Mouse (Mus musculus) heart, embryonic 16.5 days (tissue): ENCODE measurements around the gene Tmem163. TPM values are rescaled to one million over a fixed set of nuclear protein-coding genes. Genes with fewer than 3 reads are reported as not detected.

ENCODE experiments used
- ATAC-seq: fragments of 200-750 bp; cut with Nextera tagmentation; replicated peaks from 2 replicates; pipeline ENCODE4 v1.8.0; 2017; ENCODE audit warnings: moderate number of reproducible peaks; ENCODE audit not compliant: insufficient read depth, low FRiP score; ENCODE audit errors: extremely low read depth
- H3K27ac ChIP-seq: fragments of 300-500 bp; sonication (generic); 2 replicates; pipeline ENCODE4 v1.5.1; 2014; ENCODE audit warnings: mild to moderate bottlenecking, low read length, control low read depth, moderate library complexity
- H3K27me3 ChIP-seq: fragments of 300-500 bp; sonication (generic); 2 replicates; pipeline ENCODE4 v1.6.1; 2014; ENCODE audit warnings: low read length, mixed read lengths; ENCODE audit not compliant: control insufficient read depth, insufficient read depth
- H3K36me3 ChIP-seq: fragments of 300-500 bp; sonication (generic); 2 replicates; pipeline ENCODE4 v1.6.1; 2014; ENCODE audit not compliant: control insufficient read depth, insufficient read depth
- H3K4me1 ChIP-seq: fragments of 300-500 bp; sonication (generic); 2 replicates; pipeline ENCODE4 v1.6.1; 2014; ENCODE audit warnings: low read length, mixed read lengths; ENCODE audit not compliant: control insufficient read depth, insufficient read depth
- H3K4me2 ChIP-seq: fragments of 300-500 bp; sonication (generic); 2 replicates; pipeline ENCODE4 v1.6.1; 2014; ENCODE audit warnings: low read depth, mild to moderate bottlenecking, control low read depth, low read length
- H3K4me3 ChIP-seq: fragments of 300-500 bp; sonication (generic); 2 replicates; pipeline ENCODE4 v1.5.1; 2014; ENCODE audit warnings: mild to moderate bottlenecking, control low read depth, low read length
- H3K9ac ChIP-seq: fragments of 300-500 bp; sonication (generic); 2 replicates; pipeline ENCODE4 v1.6.1; 2014; ENCODE audit warnings: low read length, control low read depth
- H3K9me3 ChIP-seq: fragments of 300-500 bp; sonication (generic); replicated peaks from 2 replicates; pipeline ENCODE4 v1.6.1; 2016; ENCODE audit warnings: low read length; ENCODE audit not compliant: control insufficient read depth
- WGBS: fragments of 180-500 bp; shearing (Covaris S2); extraction: QIAGEN DNeasy Blood & Tissue Kit; methylation state at CpG from one replicate; pipeline ENCODE4 v1.1.7; 2014; 5-methylcytosine and 5-hydroxymethylcytosine counted together
- polyA plus RNA-seq: library from polyadenylated mRNA; unstranded; fragments of >200 nt; fragmentation: Nextera tagmentation; extraction: Ambion mirVana; gene quantifications from 2 replicates; pipeline ENCODE4 v1.2.1, GENCODE M21; 2015

The Tmem163 gene
- polyA plus RNA-seq, 1 experiment from 2014 or later, result 17.7 TPM

- Histone ChIP-seq H3K27ac (no peak overlapping the region), H3K4me2 (no peak overlapping the region), H3K36me3 (no peaks in the 10 kb centered on the region), H3K4me1 (peaks cover 12% of the 10 kb centered on the region; the same call in 1 of the 2 replicates), H3K9me3 (no peaks in the 10 kb centered on the region), H3K27me3 (no peaks in the 10 kb centered on the region), H3K4me3 (no peak overlapping the region), H3K9ac (no peak overlapping the region)
- 67% methylated on average over 13 of the region's 13 CpGs for WGBS
- ATAC-seq, result no peak
These were observed 16.8 kb downstream of the Tmem163 start for GRCm38 (mm10) chr1:127662385-127663068.

- no peaks in the 10 kb centered on the region for H3K9me3 ChIP-seq
- no peaks in the 10 kb centered on the region for H3K36me3 ChIP-seq
- peaks cover 12% of the 10 kb centered on the region; the same call in 1 of the 2 replicates for H3K4me1 ChIP-seq
- 32% methylated on average over 13 of the region's 13 CpGs for WGBS
- peak overlapping the region; percentile 20; the same call in 1 of the 2 replicates for H3K9ac ChIP-seq
- H3K27ac ChIP-seq, result no peak overlapping the region
- H3K4me2 ChIP-seq, result peak overlapping the region; percentile 40; the same call in 1 of the 2 replicates
- no peak for ATAC-seq
- no peak overlapping the region for H3K4me3 ChIP-seq
- H3K27me3 ChIP-seq, result no peaks in the 10 kb centered on the region
These were observed 18.0 kb downstream of the Tmem163 start for GRCm38 (mm10) chr1:127661118-127662012.

GRCm38 (mm10) chr1:127651564-127651963 lies 27.8 kb downstream of the Tmem163 start:
- Histone ChIP-seq H3K9me3 (no peaks in the 10 kb centered on the region), H3K36me3 (no peaks in the 10 kb centered on the region), H3K4me2 (no peak overlapping the region), H3K9ac (no peak overlapping the region), H3K27ac (no peak overlapping the region), H3K4me1 (no peaks in the 10 kb centered on the region), H3K4me3 (no peak overlapping the region), H3K27me3 (no peaks in the 10 kb centered on the region)
- ATAC-seq, result no peak
- WGBS, result 70% methylated on average over 2 of the region's 2 CpGs

- no peak for ATAC-seq
- no peaks in the 10 kb centered on the region for H3K4me1 ChIP-seq
- H3K36me3 ChIP-seq, result no peaks in the 10 kb centered on the region
These were observed 36.2 kb downstream of the Tmem163 start for GRCm38 (mm10) chr1:127642976-127643769.

GRCm38 (mm10) chr1:127637917-127638316 lies 41.4 kb downstream of the Tmem163 start:
- H3K9ac ChIP-seq, result no peak overlapping the region
- no peaks in the 10 kb centered on the region for H3K9me3 ChIP-seq
- ATAC-seq, result peak; percentile 49; the same call in 1 of the 2 replicates
- no peaks in the 10 kb centered on the region for H3K36me3 ChIP-seq
- no peak overlapping the region for H3K4me2 ChIP-seq
- no peak overlapping the region for H3K27ac ChIP-seq
- no peaks in the 10 kb centered on the region for H3K27me3 ChIP-seq
- H3K4me1 ChIP-seq, result no peaks in the 10 kb centered on the region
- no peak overlapping the region for H3K4me3 ChIP-seq
- 22% methylated on average over 2 of the region's 2 CpGs for WGBS

More at GRCm38 (mm10) chr1:127642976-127643769, 36.2 kb downstream of the Tmem163 start:
- Histone ChIP-seq H3K4me2 (no peak overlapping the region), H3K9ac (no peak overlapping the region), H3K9me3 (no peaks in the 10 kb centered on the region), H3K4me3 (no peak overlapping the region), H3K27ac (no peak overlapping the region), H3K27me3 (no peaks in the 10 kb centered on the region)
- WGBS, result 75% methylated on average over 12 of the region's 12 CpGs

GRCm38 (mm10) chr1:127627151-127627550 lies 52.2 kb downstream of the Tmem163 start:
- Histone ChIP-seq H3K4me1 (no peaks in the 10 kb centered on the region), H3K4me3 (no peak overlapping the region), H3K36me3 (no peaks in the 10 kb centered on the region), H3K27ac (no peak overlapping the region), H3K4me2 (no peak overlapping the region), H3K9ac (no peak overlapping the region), H3K9me3 (no peaks in the 10 kb centered on the region), H3K27me3 (no peaks in the 10 kb centered on the region)
- no peak for ATAC-seq
- WGBS, result 69% methylated on average over 7 of the region's 7 CpGs

GRCm38 (mm10) chr1:127625577-127626362 lies 53.6 kb downstream of the Tmem163 start:
- H3K36me3 ChIP-seq, result no peaks in the 10 kb centered on the region
- peak; percentile 52 for ATAC-seq
- no peaks in the 10 kb centered on the region for H3K27me3 ChIP-seq
- no peaks in the 10 kb centered on the region for H3K9me3 ChIP-seq
- WGBS, result 52% methylated on average over 5 of the region's 5 CpGs
- H3K27ac ChIP-seq, result no peak overlapping the region
- H3K4me2 ChIP-seq, result no peak overlapping the region
- H3K9ac ChIP-seq, result no peak overlapping the region
- no peaks in the 10 kb centered on the region for H3K4me1 ChIP-seq
- H3K4me3 ChIP-seq, result no peak overlapping the region

GRCm38 (mm10) chr1:127622349-127622748 lies 57.0 kb downstream of the Tmem163 start:
- Histone ChIP-seq H3K9ac (no peak overlapping the region), H3K27me3 (no peaks in the 10 kb centered on the region), H3K4me1 (no peaks in the 10 kb centered on the region), H3K4me3 (no peak overlapping the region), H3K36me3 (no peaks in the 10 kb centered on the region), H3K4me2 (no peak overlapping the region), H3K27ac (no peak overlapping the region), H3K9me3 (no peaks in the 10 kb centered on the region)
- 63% methylated on average over 5 of the region's 5 CpGs for WGBS
- ATAC-seq, result no peak
